Mouse (Mus musculus) heart, embryonic 10.5 days (tissue): ENCODE measurements around the gene Gpr142. TPM values are rescaled to one million over a fixed set of nuclear protein-coding genes. Genes with fewer than 3 reads are reported as not detected.

ENCODE experiments used
- DNase-seq: peaks from one replicate; pipeline ENCODE4 v3.0.0-alpha.2; 2017; ENCODE audit warnings: low spot score
- H3K27ac ChIP-seq: fragments of 300-500 bp; sonication (generic); 2 replicates; pipeline ENCODE4 v1.5.1; 2016; ENCODE audit warnings: mild to moderate bottlenecking
- H3K27me3 ChIP-seq: fragments of 300-500 bp; sonication (generic); 2 replicates; pipeline ENCODE4 v1.6.1; 2016; ENCODE audit warnings: mild to moderate bottlenecking; ENCODE audit not compliant: poor library complexity, insufficient read depth, severe bottlenecking
- H3K36me3 ChIP-seq: fragments of 300-500 bp; sonication (generic); 2 replicates; pipeline ENCODE4 v1.6.1; 2016; ENCODE audit warnings: mild to moderate bottlenecking, moderate library complexity
- H3K4me1 ChIP-seq: fragments of 300-500 bp; sonication (generic); 2 replicates; pipeline ENCODE4 v1.6.1; 2016; ENCODE audit warnings: mild to moderate bottlenecking
- H3K4me3 ChIP-seq: fragments of 300-500 bp; sonication (generic); 2 replicates; pipeline ENCODE4 v1.5.1; 2016; ENCODE audit warnings: mild to moderate bottlenecking, moderate library complexity
- H3K9me3 ChIP-seq: fragments of 300-500 bp; sonication (generic); 2 replicates; pipeline ENCODE4 v1.6.1; 2016; ENCODE audit warnings: mild to moderate bottlenecking, moderate library complexity
- WGBS: fragments of 180-500 bp; shearing (Covaris S2); methylation state at CpG from one replicate; pipeline ENCODE4 v1.1.7; 2016; 5-methylcytosine and 5-hydroxymethylcytosine counted together
- polyA plus RNA-seq: library from polyadenylated mRNA; unstranded; fragments of >200 nt; fragmentation: Nextera tagmentation; extraction: Ambion mirVana; gene quantifications from 2 replicates; pipeline ENCODE4 v1.2.1, GENCODE M21; 2016

Gene Gpr142
- polyA plus RNA-seq = not detected in 2 replicates

GRCm38 (mm10) chr11:114798624-114799023, at the start of gene Gpr142:
TSS of gene Gpr142 (plus strand) at chr11:114798924.
- 84% methylated on average over 3 of the region's 3 CpGs for WGBS
- Histone ChIP-seq H3K36me3 (no peaks in the 10 kb centered on the region), H3K27ac (no peak within 1 kb of the TSS), H3K4me1 (peaks cover 24% of the 10 kb centered on the region), H3K9me3 (no peaks in the 10 kb centered on the region), H3K4me3 (no peak within 1 kb of the TSS), H3K27me3 (peaks cover 45% of the 10 kb centered on the region)
- DNase-seq = no peak

- Histone ChIP-seq H3K9me3 (no peaks in the 10 kb centered on the region), H3K36me3 (no peaks in the 10 kb centered on the region), H3K27me3 (peaks cover 65% of the 10 kb centered on the region), H3K27ac (peak within 1 kb of the TSS; percentile 57), H3K4me3 (peak within 1 kb of the TSS; percentile 66), H3K4me1 (peaks cover 16% of the 10 kb centered on the region)
- WGBS = 3% methylated on average over 51 of the region's 51 CpGs
- peak; percentile 87 for DNase-seq
Measured at GRCm38 (mm10) chr11:114764820-114765818, 33.6 kb upstream of the Gpr142 start, which contains the start of gene Kif19a. TSS of gene Kif19a (plus strand) at chr11:114765388.

GRCm38 (mm10) chr11:114769911-114770310, 28.8 kb upstream of the Gpr142 start:
- 48% methylated on average over 6 of the region's 6 CpGs for WGBS
- Histone ChIP-seq H3K4me3 (no peak overlapping the region), H3K27me3 (peaks cover 62% of the 10 kb centered on the region), H3K4me1 (peaks cover 14% of the 10 kb centered on the region), H3K9me3 (no peaks in the 10 kb centered on the region), H3K27ac (no peak overlapping the region), H3K36me3 (no peaks in the 10 kb centered on the region)
- DNase-seq = no peak

GRCm38 (mm10) chr11:114771896-114772295, 26.8 kb upstream of the Gpr142 start:
- Histone ChIP-seq H3K27me3 (peaks cover 60% of the 10 kb centered on the region), H3K9me3 (no peaks in the 10 kb centered on the region), H3K27ac (no peak overlapping the region), H3K4me3 (no peak overlapping the region), H3K4me1 (peaks cover 7% of the 10 kb centered on the region; the same call in 1 of the 2 replicates), H3K36me3 (no peaks in the 10 kb centered on the region)
- 67% methylated on average over 2 of the region's 2 CpGs for WGBS
- DNase-seq = no peak

DNA sequence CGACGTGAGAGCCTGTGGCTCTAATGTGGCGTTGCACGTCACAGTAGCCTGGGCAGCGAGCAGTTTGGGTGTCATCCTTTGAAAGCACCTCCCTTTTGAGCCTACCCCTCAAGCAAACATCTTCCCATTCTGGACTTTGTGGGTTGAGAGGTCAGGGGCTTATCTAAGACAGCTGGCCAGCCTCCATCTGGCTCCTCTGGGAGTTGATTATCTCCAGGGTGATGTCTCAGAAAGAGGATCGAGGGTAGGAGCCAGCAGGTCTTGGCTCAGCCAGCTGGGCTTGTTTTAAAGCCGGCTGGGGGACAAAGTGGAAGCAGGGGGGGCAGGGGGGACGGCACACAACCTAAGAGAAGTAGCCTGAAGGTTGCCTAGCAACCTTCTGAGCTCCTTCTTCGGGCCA, 18.6 kb upstream of the Gpr142 start:
- Histone ChIP-seq H3K27ac (no peak overlapping the region), H3K36me3 (no peaks in the 10 kb centered on the region), H3K27me3 (peaks cover 94% of the 10 kb centered on the region), H3K9me3 (no peaks in the 10 kb centered on the region), H3K4me1 (peaks cover 30% of the 10 kb centered on the region), H3K4me3 (no peak overlapping the region)
- 30% methylated on average over 9 of the region's 9 CpGs for WGBS
- no peak for DNase-seq

GRCm38 (mm10) chr11:114785892-114786291, 12.8 kb upstream of the Gpr142 start:
- Histone ChIP-seq H3K27me3 (peaks cover 100% of the 10 kb centered on the region), H3K4me1 (peaks cover 24% of the 10 kb centered on the region), H3K4me3 (peak overlapping the region; percentile 54), H3K36me3 (no peaks in the 10 kb centered on the region), H3K27ac (no peak overlapping the region), H3K9me3 (no peaks in the 10 kb centered on the region)
- 35% methylated on average over 10 of the region's 10 CpGs for WGBS
- no peak for DNase-seq

GRCm38 (mm10) chr11:114786326-114786725, 12.4 kb upstream of the Gpr142 start:
- peaks cover 28% of the 10 kb centered on the region for H3K4me1 ChIP-seq
- 2% methylated on average over 43 of the region's 43 CpGs for WGBS
- peaks cover 100% of the 10 kb centered on the region for H3K27me3 ChIP-seq
- no peaks in the 10 kb centered on the region for H3K9me3 ChIP-seq
- peak overlapping the region; percentile 54 for H3K4me3 ChIP-seq
- no peak for DNase-seq
- H3K27ac ChIP-seq = no peak overlapping the region
- no peaks in the 10 kb centered on the region for H3K36me3 ChIP-seq

- no peak overlapping the region for H3K27ac ChIP-seq
- DNase-seq = no peak
- no peaks in the 10 kb centered on the region for H3K36me3 ChIP-seq
- H3K4me1 ChIP-seq = peaks cover 39% of the 10 kb centered on the region
- peaks cover 100% of the 10 kb centered on the region for H3K27me3 ChIP-seq
- 86% methylated on average over 3 of the region's 3 CpGs for WGBS
- H3K9me3 ChIP-seq = no peaks in the 10 kb centered on the region
- H3K4me3 ChIP-seq = no peak overlapping the region
Measured at GRCm38 (mm10) chr11:114787611-114788010, 11.1 kb upstream of the Gpr142 start.

- no peaks in the 10 kb centered on the region for H3K36me3 ChIP-seq
- DNase-seq = peak; percentile 89
- H3K27ac ChIP-seq = no peak overlapping the region
- peaks cover 39% of the 10 kb centered on the region for H3K4me1 ChIP-seq
- H3K27me3 ChIP-seq = peaks cover 100% of the 10 kb centered on the region
- WGBS = 10% methylated on average over 30 of the region's 30 CpGs
- H3K4me3 ChIP-seq = peak overlapping the region; percentile 41
- H3K9me3 ChIP-seq = no peaks in the 10 kb centered on the region
Measured at GRCm38 (mm10) chr11:114789061-114789714, 9.5 kb upstream of the Gpr142 start.

DNA sequence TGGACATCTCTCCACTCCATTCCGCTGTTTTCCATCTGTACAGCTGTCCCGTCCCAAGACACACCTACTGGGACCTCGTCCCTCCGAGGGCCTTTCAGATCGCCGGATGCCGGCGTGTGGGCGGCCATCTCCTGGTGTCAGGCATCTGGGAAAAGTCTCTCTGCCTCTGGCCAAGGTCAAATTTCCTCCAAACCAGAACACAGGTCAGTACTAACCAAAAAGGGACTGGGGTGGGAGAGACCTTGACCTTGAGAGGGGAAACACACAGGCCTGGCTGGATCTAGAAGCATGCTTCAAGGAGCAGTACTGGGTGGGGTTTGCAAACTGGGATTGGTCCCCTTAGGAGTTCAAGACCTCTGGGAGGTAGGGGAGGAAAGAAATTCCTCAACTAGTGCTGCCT, 9.0 kb upstream of the Gpr142 start:
- 52% methylated on average over 9 of the region's 9 CpGs for WGBS
- Histone ChIP-seq H3K4me1 (peaks cover 39% of the 10 kb centered on the region), H3K36me3 (no peaks in the 10 kb centered on the region), H3K9me3 (no peaks in the 10 kb centered on the region), H3K27ac (no peak overlapping the region), H3K27me3 (peaks cover 100% of the 10 kb centered on the region), H3K4me3 (0 out of 2 replicates have a peak overlapping the region, but pooled peaks have one; percentile 41)
- no peak for DNase-seq

DNA sequence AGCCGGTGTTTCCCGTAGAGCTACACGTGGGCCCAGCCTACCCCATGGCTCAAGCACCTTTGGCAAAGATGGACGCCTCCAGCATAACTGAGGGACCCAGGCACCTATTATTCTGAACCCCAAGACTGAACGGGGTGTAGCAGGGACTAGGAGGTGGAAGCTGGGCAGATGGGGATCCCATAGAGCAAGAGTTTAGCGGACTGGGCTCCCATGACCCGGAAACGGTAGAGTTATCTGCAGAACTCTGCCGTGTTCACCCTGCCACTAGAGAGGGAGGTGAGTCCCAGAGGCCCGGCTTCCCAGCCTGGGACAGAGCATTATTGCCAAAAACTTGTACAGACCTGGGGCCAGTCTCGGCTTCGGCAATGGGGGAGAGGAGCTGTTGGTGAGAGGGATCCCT, 8.6 kb upstream of the Gpr142 start:
- Histone ChIP-seq H3K27me3 (peaks cover 100% of the 10 kb centered on the region), H3K27ac (no peak overlapping the region), H3K9me3 (no peaks in the 10 kb centered on the region), H3K36me3 (no peaks in the 10 kb centered on the region), H3K4me3 (no peak overlapping the region), H3K4me1 (peaks cover 42% of the 10 kb centered on the region)
- WGBS = 56% methylated on average over 12 of the region's 12 CpGs
- no peak for DNase-seq

GRCm38 (mm10) chr11:114790841-114791240, 7.9 kb upstream of the Gpr142 start:
- Histone ChIP-seq H3K27me3 (peaks cover 98% of the 10 kb centered on the region), H3K4me1 (peaks cover 48% of the 10 kb centered on the region), H3K36me3 (no peaks in the 10 kb centered on the region), H3K27ac (no peak overlapping the region), H3K4me3 (peak overlapping the region; percentile 61), H3K9me3 (no peaks in the 10 kb centered on the region)
- no peak for DNase-seq
- WGBS = 14% methylated on average over 4 of the region's 4 CpGs

DNA sequence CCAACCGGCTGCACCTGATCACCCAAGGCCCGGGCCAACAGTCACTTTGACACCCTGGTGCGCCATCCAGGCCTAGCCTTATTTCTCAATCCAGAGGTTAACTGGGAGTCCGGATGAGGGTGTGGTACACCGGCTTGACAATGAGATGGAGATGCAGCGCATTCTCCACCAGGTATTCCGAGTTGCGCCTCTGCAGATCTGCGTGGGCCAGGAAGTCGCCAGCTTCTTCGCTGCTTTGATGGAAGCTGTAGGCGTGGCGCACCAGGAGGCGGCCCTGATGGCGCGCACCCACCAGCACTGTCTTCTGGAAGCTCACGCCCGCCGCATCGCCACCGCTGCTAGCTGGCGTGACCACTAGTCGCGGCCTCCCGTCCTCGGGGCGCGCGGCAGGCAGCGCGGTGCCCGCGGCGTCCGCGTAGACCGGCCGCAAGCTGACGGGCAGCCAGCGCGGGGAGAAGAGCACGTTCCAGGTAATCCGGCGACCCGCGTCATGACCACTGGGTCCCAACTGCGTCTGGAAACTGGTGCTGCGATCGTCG, 7.3 kb upstream of the Gpr142 start:
- Histone ChIP-seq H3K4me3 (peak overlapping the region; percentile 61), H3K36me3 (no peaks in the 10 kb centered on the region), H3K9me3 (no peaks in the 10 kb centered on the region), H3K27me3 (peaks cover 97% of the 10 kb centered on the region), H3K4me1 (peaks cover 48% of the 10 kb centered on the region), H3K27ac (no peak overlapping the region)
- no peak for DNase-seq
- 2% methylated on average over 49 of the region's 50 CpGs for WGBS
